Mouse (Mus musculus) retina, embryonic 14.5 days (tissue): ENCODE results near the gene Iqsec1.

Experiments
- DNase-seq: peaks from one replicate; pipeline ENCODE4 v3.0.0-alpha.2; 2015; ENCODE audit warnings: low spot score

Gene Iqsec1

GRCm38 (mm10) chr6:90618274-90618673 is 370.2 kb downstream of the Iqsec1 start:
- DNase-seq = no peak

GRCm38 (mm10) chr6:90616481-90616880 is 372.0 kb downstream of the Iqsec1 start:
- DNase-seq = no peak

- no peak for DNase-seq
Observed at GRCm38 (mm10) chr6:90615991-90616390, 372.5 kb downstream of the Iqsec1 start.

- no peak for DNase-seq
Observed at GRCm38 (mm10) chr6:90615362-90615761, 373.1 kb downstream of the Iqsec1 start.

GRCm38 (mm10) chr6:90613277-90613676 is 375.2 kb downstream of the Iqsec1 start:
- no peak for DNase-seq

DNA sequence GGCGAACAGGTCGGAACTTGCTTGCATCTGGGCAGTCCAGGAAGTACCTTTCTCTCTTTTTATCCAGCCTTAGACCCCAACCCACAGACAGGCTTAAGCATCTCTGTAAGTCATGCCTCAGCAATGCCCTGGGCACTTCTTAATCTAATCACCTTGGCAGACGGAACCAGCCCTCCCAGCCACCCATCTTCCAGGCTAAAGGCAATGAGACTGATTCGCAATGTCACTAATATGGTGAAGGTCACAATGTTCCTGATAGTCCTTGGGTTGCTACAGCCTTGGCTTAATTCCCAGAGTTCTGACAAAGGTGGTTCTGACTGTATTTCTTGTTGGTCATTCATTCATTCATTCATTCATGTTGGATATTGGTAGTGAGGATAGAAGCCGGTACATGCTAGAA is 378.2 kb downstream of the Iqsec1 start:
- no peak for DNase-seq

- peak; percentile 43 for DNase-seq
Observed at GRCm38 (mm10) chr6:90608186-90608585, 380.3 kb downstream of the Iqsec1 start.

- DNase-seq = peak; percentile 77
Observed at GRCm38 (mm10) chr6:90607196-90607595, 381.3 kb downstream of the Iqsec1 start.

DNA sequence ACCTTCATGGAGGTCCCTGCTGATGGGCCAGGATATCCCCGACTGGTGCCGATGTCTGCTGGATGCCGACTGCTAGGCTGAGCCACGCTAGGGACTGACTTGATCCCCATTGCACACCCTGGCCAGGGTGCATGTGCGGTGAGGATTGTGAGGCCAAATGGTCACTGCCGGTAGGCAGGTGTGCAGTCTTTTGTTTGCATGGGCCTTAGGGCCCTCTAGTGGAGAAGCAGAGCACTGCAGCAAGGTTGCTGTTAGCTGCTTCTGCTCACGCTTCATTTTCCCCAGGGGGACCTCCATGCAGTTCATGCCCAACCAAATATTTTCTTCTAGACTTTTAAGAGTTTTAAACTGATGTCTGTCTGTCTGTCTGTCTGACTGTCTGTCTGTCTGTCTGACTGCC is 381.9 kb downstream of the Iqsec1 start:
- DNase-seq = peak; percentile 91
